Mouse (Mus musculus) midbrain, postnatal 0 days (tissue): ENCODE measurements at regions not wholly inside any gene's neighbourhood (a gene's known extent, or its start where the extent isn't known, plus 50 kb on each side); places are given as distances from the start of the nearest gene placed in this dataset.

Experiments
- ATAC-seq: fragments of 200-750 bp; cut with Nextera tagmentation; 2 replicates; pipeline ENCODE4 v1.8.0; 2017; ENCODE audit warnings: moderate number of reproducible peaks, mild to moderate bottlenecking, moderate TSS enrichment, moderate library complexity; ENCODE audit not compliant: low FRiP score
- DNase-seq: peaks from one replicate; pipeline ENCODE4 v3.0.0-alpha.2; 2015; ENCODE audit warnings: low spot score
- H3K27ac ChIP-seq: fragments of 300-500 bp; sonication (generic); 2 replicates; pipeline ENCODE4 v1.5.1; 2014; ENCODE audit warnings: low read depth, mild to moderate bottlenecking, low read length, mixed read lengths
- H3K27me3 ChIP-seq: fragments of 300-500 bp; sonication (generic); 2 replicates; pipeline ENCODE4 v1.6.1; 2014; ENCODE audit warnings: low read length, control low read depth, mixed read lengths; ENCODE audit not compliant: insufficient read depth
- H3K36me3 ChIP-seq: fragments of 300-500 bp; sonication (generic); 2 replicates; pipeline ENCODE4 v1.6.1; 2014; ENCODE audit warnings: low read length, control low read depth, mixed read lengths; ENCODE audit not compliant: insufficient read depth
- H3K4me1 ChIP-seq: fragments of 300-500 bp; sonication (generic); 2 replicates; pipeline ENCODE4 v1.6.1; 2014; ENCODE audit warnings: mild to moderate bottlenecking, control low read depth, antibody characterized with exemption, low read length, mixed read lengths; ENCODE audit not compliant: insufficient read depth
- H3K4me2 ChIP-seq: fragments of 300-500 bp; sonication (generic); 2 replicates; pipeline ENCODE4 v1.6.1; 2014; ENCODE audit warnings: low read depth, mild to moderate bottlenecking, low read length, mixed read lengths; ENCODE audit not compliant: poor library complexity, severe bottlenecking
- H3K4me3 ChIP-seq: fragments of 300-500 bp; sonication (generic); 2 replicates; pipeline ENCODE4 v1.5.1; 2014; ENCODE audit warnings: low read depth, mild to moderate bottlenecking, low read length, moderate library complexity
- H3K9ac ChIP-seq: fragments of 300-500 bp; sonication (generic); replicated peaks from 2 replicates; pipeline ENCODE4 v1.6.1; 2014; ENCODE audit warnings: mild to moderate bottlenecking, low read length, moderate library complexity, mixed read lengths; ENCODE audit not compliant: poor library complexity, severe bottlenecking
- H3K9me3 ChIP-seq: fragments of 300-500 bp; sonication (generic); 2 replicates; pipeline ENCODE4 v1.6.1; 2016; ENCODE audit warnings: low read length, control low read depth
- CTCF ChIP-seq: IDR thresholded peaks from 2 replicates; pipeline ENCODE4 v1.5.1; 2016; ENCODE audit warnings: antibody characterized with exemption, mild to moderate bottlenecking
- WGBS: fragments of 180-500 bp; shearing (Covaris S2); extraction: QIAGEN DNeasy Blood & Tissue Kit; methylation state at CpG from one replicate; pipeline ENCODE4 v1.1.7; 2014; 5-methylcytosine and 5-hydroxymethylcytosine counted together

GRCm38 (mm10) chr3:54541389-54541788 lies 151.2 kb upstream of the Supt20 start:
- Histone ChIP-seq H3K4me3 (no peak overlapping the region), H3K4me2 (no peak overlapping the region), H3K9me3 (no peaks in the 10 kb centered on the region), H3K9ac (no peak overlapping the region), H3K27me3 (no peaks in the 10 kb centered on the region), H3K27ac (no peak overlapping the region), H3K4me1 (no peaks in the 10 kb centered on the region), H3K36me3 (no peaks in the 10 kb centered on the region)
- DNase-seq (no peak), ATAC-seq (no peak)
- 90% methylated on average over 5 of the region's 5 CpGs for WGBS
- TF ChIP-seq CTCF, result no peak

- Histone ChIP-seq H3K9ac (no peak overlapping the region), H3K27me3 (no peaks in the 10 kb centered on the region), H3K9me3 (no peaks in the 10 kb centered on the region), H3K27ac (no peak overlapping the region), H3K4me1 (no peaks in the 10 kb centered on the region), H3K4me2 (no peak overlapping the region), H3K36me3 (no peaks in the 10 kb centered on the region), H3K4me3 (no peak overlapping the region)
- no peak for TF ChIP-seq CTCF
- DNase-seq (no peak), ATAC-seq (no peak)
Measured at GRCm38 (mm10) chr3:54545393-54545792, 147.2 kb upstream of the Supt20 start.

- no peak for ATAC-seq
- Histone ChIP-seq H3K27me3 (no peaks in the 10 kb centered on the region), H3K9me3 (no peaks in the 10 kb centered on the region), H3K9ac (no peak overlapping the region), H3K27ac (no peak overlapping the region), H3K4me2 (no peak overlapping the region), H3K36me3 (no peaks in the 10 kb centered on the region), H3K4me1 (no peaks in the 10 kb centered on the region), H3K4me3 (no peak overlapping the region)
- 82% methylated on average over 9 of the region's 9 CpGs for WGBS
- no peak for DNase-seq
- TF ChIP-seq CTCF, result no peak
Measured at GRCm38 (mm10) chr3:54551908-54552307, 140.7 kb upstream of the Supt20 start.

GRCm38 (mm10) chr3:54555954-54556353 lies 136.7 kb upstream of the Supt20 start:
- H3K4me3 ChIP-seq, result no peak overlapping the region
- DNase-seq (no peak), ATAC-seq (no peak)
- H3K4me2 ChIP-seq, result no peak overlapping the region
- 88% methylated on average over 2 of the region's 2 CpGs for WGBS
- peak; percentile 27; the same call in 1 of the 2 replicates for TF ChIP-seq CTCF
- no peaks in the 10 kb centered on the region for H3K4me1 ChIP-seq
- no peaks in the 10 kb centered on the region for H3K9me3 ChIP-seq
- no peak overlapping the region for H3K9ac ChIP-seq
- no peak overlapping the region for H3K27ac ChIP-seq
- H3K27me3 ChIP-seq, result no peaks in the 10 kb centered on the region
- no peaks in the 10 kb centered on the region for H3K36me3 ChIP-seq

GRCm38 (mm10) chr3:54559053-54559452 lies 133.6 kb upstream of the Supt20 start:
- ATAC-seq (no peak), DNase-seq (no peak)
- no peak overlapping the region for H3K27ac ChIP-seq
- no peak overlapping the region for H3K4me3 ChIP-seq
- no peak overlapping the region for H3K4me2 ChIP-seq
- WGBS, result 85% methylated on average over 2 of the region's 2 CpGs
- H3K9ac ChIP-seq, result no peak overlapping the region
- TF ChIP-seq CTCF, result no peak
- H3K36me3 ChIP-seq, result no peaks in the 10 kb centered on the region
- no peaks in the 10 kb centered on the region for H3K4me1 ChIP-seq
- peaks cover 8% of the 10 kb centered on the region; the same call in 1 of the 2 replicates for H3K9me3 ChIP-seq
- H3K27me3 ChIP-seq, result no peaks in the 10 kb centered on the region

- Histone ChIP-seq H3K4me2 (no peak overlapping the region), H3K27ac (no peak overlapping the region), H3K9ac (no peak overlapping the region), H3K36me3 (no peaks in the 10 kb centered on the region), H3K4me3 (no peak overlapping the region), H3K9me3 (peaks cover 8% of the 10 kb centered on the region; the same call in 1 of the 2 replicates), H3K4me1 (no peaks in the 10 kb centered on the region), H3K27me3 (no peaks in the 10 kb centered on the region)
- 94% methylated on average over 2 of the region's 2 CpGs for whole genome bisulfite sequencing
- ATAC-seq, result no peak
- DNase-seq, result no peak
- no peak for TF ChIP-seq CTCF
Measured at GRCm38 (mm10) chr3:54559527-54559926, 133.1 kb upstream of the Supt20 start.
